Mouse (Mus musculus): ENCODE measurements around the gene Unc80. TPM values are rescaled to one million over a fixed set of nuclear protein-coding genes. Genes with fewer than 3 reads are reported as not detected.
"Not testable (repeated sequence)": the region's sequence is repeated elsewhere in the genome, so short reads cannot be mapped to it uniquely, and the experiment has no call there.

Gene Unc80
- polyA plus RNA-seq, 1 experiment from 2014 or later = 0.09 TPM

DNA sequence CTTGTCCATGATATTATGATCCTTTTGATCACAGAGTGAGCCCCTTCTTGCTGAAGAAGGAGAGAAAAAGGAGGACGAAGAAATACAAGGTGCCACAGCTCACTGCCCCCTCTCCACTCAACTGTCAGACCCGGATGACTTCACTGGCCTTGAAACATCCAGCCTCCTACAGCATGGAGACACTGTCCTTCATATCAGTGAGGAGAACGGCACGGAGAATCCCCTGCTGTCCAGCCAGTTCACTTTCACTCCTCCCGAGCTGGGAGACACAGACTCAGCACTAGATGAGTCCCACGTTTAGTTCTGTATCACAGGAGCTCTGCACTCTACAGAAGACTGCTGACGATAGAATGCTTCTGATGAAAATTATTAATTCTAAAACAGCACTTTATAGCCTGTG is 227.1 kb downstream of the Unc80 start:
- H3K9ac ChIP-seq = no peak overlapping the region
- WGBS = 65% methylated on average over 7 of the region's 7 CpGs
- H3K36me3 ChIP-seq = no peaks in the 10 kb centered on the region
- H3K27ac ChIP-seq = no peak overlapping the region
- no peak overlapping the region for H3K4me2 ChIP-seq
- H3K27me3 ChIP-seq = 0 out of 2 replicates have a peak, but pooled peaks cover 3% of the 10 kb centered on the region
- peaks cover 3% of the 10 kb centered on the region; the same call in 1 of the 2 replicates for H3K4me1 ChIP-seq
- H3K9me3 ChIP-seq (replicated peaks) = no peaks in the 10 kb centered on the region
- no peak overlapping the region for H3K4me3 ChIP-seq (replicated peaks)
- ATAC-seq (replicated peaks; ENCODE audit: low FRiP score) = no peak

DNA sequence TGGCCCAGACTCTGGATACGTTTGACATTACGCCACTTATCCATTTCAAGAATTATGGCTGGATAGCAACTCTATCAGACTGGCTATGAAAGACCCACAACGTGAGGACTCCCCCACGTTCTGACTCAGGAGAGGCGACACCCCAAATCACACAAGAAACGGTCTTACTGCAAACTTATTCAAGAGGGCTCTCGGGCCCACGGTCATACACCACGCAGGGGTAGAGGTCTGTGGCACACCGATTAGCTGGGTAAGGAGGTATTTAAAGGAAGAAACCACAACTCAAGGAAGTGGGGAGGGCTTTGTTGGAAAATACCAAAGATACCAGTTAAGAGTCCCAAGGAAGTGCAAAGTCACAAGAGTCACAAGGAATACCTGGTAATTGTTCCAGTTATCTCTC is 231.5 kb downstream of the Unc80 start:
- not testable (repeated sequence) for H3K27ac ChIP-seq; H3K9ac ChIP-seq; ATAC-seq (replicated peaks; ENCODE audit: low FRiP score); H3K9me3 ChIP-seq (replicated peaks); H3K36me3 ChIP-seq; H3K27me3 ChIP-seq; H3K4me3 ChIP-seq (replicated peaks); H3K4me2 ChIP-seq
- H3K4me1 ChIP-seq = peaks cover 14% of the 10 kb centered on the region
- 85% methylated on average over 10 of the region's 10 CpGs for WGBS

DNA sequence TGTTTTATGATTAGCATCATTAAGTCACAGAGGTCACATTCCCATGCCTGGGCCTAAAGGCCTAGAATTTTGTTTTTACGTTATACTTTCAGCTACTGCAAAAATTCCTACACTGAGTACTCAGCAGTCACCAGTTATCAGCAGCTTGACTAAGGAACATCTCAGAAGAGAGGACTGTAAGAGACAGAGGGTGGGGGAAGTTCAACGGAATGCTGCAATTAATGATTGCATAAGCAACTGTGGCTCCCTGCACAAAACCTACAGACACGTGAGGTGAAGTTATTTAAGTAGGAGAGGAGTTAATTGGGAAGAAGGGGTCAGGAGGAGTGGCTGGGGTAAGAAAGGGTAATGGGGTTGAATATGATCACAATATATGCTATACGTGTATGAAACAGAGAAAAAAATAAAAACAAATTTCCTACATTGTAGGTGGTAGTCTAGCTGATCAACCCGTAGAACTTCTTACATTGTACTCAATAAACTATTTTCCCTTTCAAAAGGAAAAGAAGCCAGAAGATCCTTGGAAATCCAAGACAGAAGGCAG is 232.1 kb downstream of the Unc80 start:
- ATAC-seq (replicated peaks; ENCODE audit: low FRiP score) = peak; percentile 37
- Histone ChIP-seq H3K4me1 (peaks cover 15% of the 10 kb centered on the region), H3K4me3 (replicated peaks) (peak overlapping the region; percentile 90), H3K36me3 (no peaks in the 10 kb centered on the region), H3K27ac (no peak overlapping the region), H3K27me3 (0 out of 2 replicates have a peak, but pooled peaks cover 3% of the 10 kb centered on the region), H3K9me3 (replicated peaks) (no peaks in the 10 kb centered on the region), H3K9ac (no peak overlapping the region), H3K4me2 (peak overlapping the region; percentile 65)
- WGBS = 43% methylated on average over 5 of the region's 5 CpGs

DNA sequence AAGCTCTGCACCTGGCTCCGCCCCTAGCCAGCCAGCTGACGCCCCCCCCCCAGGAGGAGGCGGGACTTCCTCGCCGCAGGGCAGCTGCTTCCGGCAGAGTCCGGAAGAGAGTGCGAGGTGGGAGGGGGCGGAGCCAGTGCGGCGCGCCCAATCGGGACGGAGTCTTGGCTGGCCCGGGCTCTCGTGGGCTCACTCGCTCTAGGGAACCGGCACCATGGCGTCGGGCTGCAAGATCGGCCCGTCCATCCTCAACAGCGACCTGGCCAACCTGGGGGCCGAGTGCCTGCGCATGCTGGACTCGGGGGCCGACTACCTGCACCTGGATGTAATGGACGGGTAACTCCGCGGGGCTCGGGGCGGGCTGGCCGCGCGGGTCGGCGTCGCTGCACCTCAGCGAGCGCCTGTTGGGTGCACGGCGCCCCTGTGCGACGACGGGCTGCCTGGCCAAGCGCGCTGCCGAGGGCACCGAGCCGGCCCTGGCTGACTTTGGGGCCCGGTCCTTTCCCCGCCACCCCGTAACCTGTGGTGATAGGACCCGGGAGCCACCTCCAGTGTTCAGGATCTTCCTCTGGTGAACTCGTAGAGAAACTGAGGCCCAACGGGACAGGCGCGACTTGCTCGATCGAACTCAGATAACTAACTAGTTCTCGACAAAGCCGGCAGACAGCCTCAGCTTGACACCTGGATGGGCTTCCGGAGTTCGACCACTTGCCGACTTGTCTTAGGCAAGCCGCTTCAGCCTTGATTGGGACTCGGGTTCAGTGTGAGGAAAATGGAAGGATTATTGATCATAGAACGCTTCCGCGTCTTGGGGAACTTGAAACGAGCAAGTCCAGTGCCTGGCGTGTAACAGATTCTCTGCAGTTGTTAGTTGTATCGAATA is 232.8 kb downstream of the Unc80 start, which contains the start of gene Rpe:
TSS of gene Rpe (plus strand) at position 139 of the 883 bp plus-strand sequence.
- H3K36me3 ChIP-seq = no peaks in the 10 kb centered on the region
- H3K27ac ChIP-seq = peak within 1 kb of the TSS; percentile 88
- peak within 1 kb of the TSS; percentile 65 for H3K4me2 ChIP-seq
- H3K4me1 ChIP-seq = peaks cover 15% of the 10 kb centered on the region
- H3K9ac ChIP-seq = peak within 1 kb of the TSS; percentile 84
- WGBS = under 1% methylated on average over 73 of the region's 73 CpGs
- no peaks in the 10 kb centered on the region for H3K9me3 ChIP-seq (replicated peaks)
- H3K27me3 ChIP-seq = 0 out of 2 replicates have a peak, but pooled peaks cover 3% of the 10 kb centered on the region
- peak within 1 kb of the TSS; percentile 90 for H3K4me3 ChIP-seq (replicated peaks)
- ATAC-seq (replicated peaks; ENCODE audit: low FRiP score) = peak; percentile 100

DNA sequence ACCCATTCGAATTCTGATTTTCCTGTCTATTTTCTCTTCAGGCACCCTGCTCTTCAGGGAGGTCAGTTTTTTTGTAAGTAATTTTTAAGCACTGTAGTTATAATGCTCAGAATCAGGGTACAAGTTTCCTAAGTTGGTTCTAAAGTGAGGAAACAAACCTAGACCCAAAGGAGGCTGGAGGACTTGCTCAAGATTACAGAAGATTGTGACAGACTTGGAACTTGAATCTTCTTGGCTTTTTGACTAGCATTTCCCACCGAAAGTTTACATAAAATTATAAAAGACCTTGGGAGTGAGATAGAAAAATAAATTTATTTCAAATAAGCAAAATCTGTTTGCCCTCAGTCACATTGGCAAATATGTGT is 233.4 kb downstream of the Unc80 start:
- Histone ChIP-seq H3K27me3 (0 out of 2 replicates have a peak, but pooled peaks cover 3% of the 10 kb centered on the region), H3K9ac (peak overlapping the region; percentile 84), H3K4me1 (peaks cover 15% of the 10 kb centered on the region), H3K4me2 (peak overlapping the region; percentile 65), H3K36me3 (peaks cover 3% of the 10 kb centered on the region), H3K27ac (peak overlapping the region; percentile 88; the same call in 1 of the 2 replicates), H3K9me3 (replicated peaks) (no peaks in the 10 kb centered on the region), H3K4me3 (replicated peaks) (peak overlapping the region; percentile 90)
- 33% methylated on average over 2 of the region's 2 CpGs for WGBS
- ATAC-seq (replicated peaks; ENCODE audit: low FRiP score) = no peak

DNA sequence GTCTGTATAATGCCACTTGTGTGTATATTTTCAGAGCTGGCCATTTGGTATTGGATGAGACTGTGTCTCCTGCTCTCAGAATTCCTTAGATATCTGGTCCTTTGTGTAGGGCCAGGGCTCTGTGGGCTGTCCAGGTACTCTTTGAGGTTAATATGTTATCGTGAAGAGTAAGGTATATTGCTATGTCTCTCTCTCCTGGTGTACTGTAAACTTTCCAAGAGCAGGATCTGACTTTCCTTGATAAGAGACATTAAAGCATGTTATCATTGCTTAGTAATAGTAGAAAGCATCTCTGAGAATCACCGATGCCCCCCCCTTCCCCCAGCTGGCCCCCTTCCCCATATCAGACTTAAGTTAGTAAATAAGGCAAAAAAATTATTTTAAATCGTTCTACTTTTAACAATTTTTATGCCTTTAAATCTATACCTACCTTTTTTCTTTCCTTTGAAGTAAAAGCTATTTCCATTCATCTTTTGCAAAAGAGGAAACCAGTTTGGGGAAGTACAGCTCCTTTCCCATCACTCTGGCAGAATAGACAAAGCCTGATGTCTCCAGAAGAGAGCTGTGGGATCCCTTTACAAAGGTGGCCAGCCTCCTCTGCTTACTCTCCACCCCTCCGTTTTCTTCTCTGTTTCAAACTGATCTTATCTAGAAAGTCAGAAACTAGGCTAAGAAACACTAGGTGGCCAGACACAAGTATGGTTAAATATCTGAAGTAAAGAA is 234.6 kb downstream of the Unc80 start:
- 0 out of 2 replicates have a peak, but pooled peaks cover 3% of the 10 kb centered on the region for H3K27me3 ChIP-seq
- no peak overlapping the region for H3K27ac ChIP-seq
- peaks cover 15% of the 10 kb centered on the region for H3K4me1 ChIP-seq
- ATAC-seq (replicated peaks; ENCODE audit: low FRiP score) = no peak
- H3K9ac ChIP-seq = no peak overlapping the region
- no peak overlapping the region for H3K4me2 ChIP-seq
- H3K9me3 ChIP-seq (replicated peaks) = no peaks in the 10 kb centered on the region
- H3K4me3 ChIP-seq (replicated peaks) = no peak overlapping the region
- 82% methylated on average over 4 of the region's 4 CpGs for WGBS
- H3K36me3 ChIP-seq = peaks cover 13% of the 10 kb centered on the region

DNA sequence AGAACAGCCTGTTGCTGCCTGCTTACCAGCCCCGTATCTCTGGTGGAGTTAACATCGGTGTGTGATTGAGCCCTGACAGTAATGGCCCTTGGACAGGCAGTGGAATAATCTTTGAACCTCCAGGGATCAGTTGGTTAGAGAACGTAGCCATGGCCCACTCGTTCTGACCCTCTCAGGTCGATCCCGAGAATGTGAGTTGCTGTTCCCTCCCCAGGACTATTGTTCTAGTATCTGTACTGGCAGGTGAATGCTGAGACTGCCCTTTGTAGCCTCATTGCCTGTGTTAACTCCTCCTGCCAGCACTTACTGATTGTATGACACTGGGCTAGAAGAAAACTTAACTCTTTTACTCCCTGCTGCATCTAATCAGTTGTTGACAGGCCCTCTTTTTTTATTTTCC is 236.4 kb downstream of the Unc80 start:
- no peak overlapping the region for H3K27ac ChIP-seq
- H3K4me3 ChIP-seq (replicated peaks) = no peak overlapping the region
- H3K4me1 ChIP-seq = peaks cover 15% of the 10 kb centered on the region
- H3K4me2 ChIP-seq = no peak overlapping the region
- H3K27me3 ChIP-seq = no peaks in the 10 kb centered on the region
- 46% methylated on average over 6 of the region's 6 CpGs for WGBS
- no peak overlapping the region for H3K9ac ChIP-seq
- ATAC-seq (replicated peaks; ENCODE audit: low FRiP score) = no peak
- peaks cover 24% of the 10 kb centered on the region for H3K36me3 ChIP-seq
- H3K9me3 ChIP-seq (replicated peaks) = no peaks in the 10 kb centered on the region

DNA sequence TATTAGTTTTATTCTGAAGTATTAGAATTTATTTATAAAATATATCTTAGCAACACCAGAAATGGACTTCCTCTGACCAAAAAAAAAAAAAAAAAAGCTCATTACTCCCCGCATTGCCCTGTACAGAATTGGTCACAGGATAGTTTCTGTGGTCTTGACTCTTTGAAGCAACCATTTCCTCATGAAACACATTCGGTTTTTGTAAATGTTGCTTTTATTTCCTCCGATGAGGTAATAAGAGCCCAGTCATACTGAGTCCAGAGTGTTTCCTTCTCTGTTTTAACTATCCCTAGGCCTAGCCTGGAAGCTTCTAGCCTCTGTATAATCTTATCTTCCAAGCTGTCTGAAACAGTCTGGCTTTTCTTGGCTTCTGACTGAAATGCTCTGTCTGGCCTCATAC is 244.7 kb downstream of the Unc80 start:
- ATAC-seq (replicated peaks; ENCODE audit: low FRiP score) = no peak
- Histone ChIP-seq H3K4me2 (no peak overlapping the region), H3K27ac (no peak overlapping the region), H3K9me3 (replicated peaks) (no peaks in the 10 kb centered on the region), H3K36me3 (peaks cover 62% of the 10 kb centered on the region), H3K4me3 (replicated peaks) (no peak overlapping the region), H3K27me3 (no peaks in the 10 kb centered on the region), H3K9ac (no peak overlapping the region), H3K4me1 (no peaks in the 10 kb centered on the region)
- WGBS = 92% methylated on average over 3 of the region's 3 CpGs

DNA sequence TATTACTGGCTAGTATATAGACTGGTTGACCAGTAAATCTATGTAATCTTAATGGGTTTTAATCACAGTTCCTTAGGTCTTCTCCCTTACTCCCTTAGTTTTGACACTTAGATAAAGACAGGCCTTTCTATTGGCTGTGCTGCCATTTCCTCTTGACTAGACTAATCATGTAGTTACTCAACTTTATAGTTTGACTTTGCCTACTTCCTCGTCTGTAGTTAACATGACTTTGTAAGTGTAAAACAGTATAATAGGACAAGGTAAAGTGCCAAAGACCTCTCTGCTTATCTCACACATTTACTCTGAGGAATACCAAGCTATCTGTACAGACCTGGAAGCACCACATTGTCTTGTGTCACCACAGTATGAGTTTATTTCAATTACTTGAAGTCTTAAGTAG is 262.4 kb downstream of the Unc80 start:
- H3K9me3 ChIP-seq (replicated peaks) = no peaks in the 10 kb centered on the region
- no peak overlapping the region for H3K9ac ChIP-seq
- H3K27ac ChIP-seq = no peak overlapping the region
- ATAC-seq (replicated peaks; ENCODE audit: low FRiP score) = no peak
- 67% methylated on average over 1 of the region's 1 CpGs for WGBS
- no peaks in the 10 kb centered on the region for H3K4me1 ChIP-seq
- H3K4me3 ChIP-seq (replicated peaks) = no peak overlapping the region
- no peaks in the 10 kb centered on the region for H3K27me3 ChIP-seq
- H3K36me3 ChIP-seq = peaks cover 35% of the 10 kb centered on the region
- H3K4me2 ChIP-seq = no peak overlapping the region

Other genes starting within 250 kb of the Unc80 start
- gene Rpe, start 232.5 kb downstream of the Unc80 start, polyA plus RNA-seq (2015; fragmentation: Nextera tagmentation; extraction: Ambion mirVana) = 45.5 and 51.1 TPM in 2 replicates